21 mouse cellular contexts compared by ENCODE assay signal in genomic region chr16:38009041-38009825, GRCm38 (mm10).
DNase-seq lines count a peak whose midpoint lies in the region; ATAC-seq and TF ChIP-seq lines count a peak whose summit lies in the region.
"Had no signal": no experiment of that assay in that cellular context is flagged by ENCODE, and none has a peak within 500 bp of the region (broad histone marks: within the 10 kb centered on the region; RNA-seq: fewer than 3 reads in every experiment).

No protein-coding gene starts in this region.

- no peaks in the 10 kb centered on the region for H3K9me3 ChIP-seq in stomach, postnatal 0 days (ENCODE audit: control insufficient read depth, low read length)
- H3K9me3 ChIP-seq: embryonic facial prominence, embryonic 15.5 days; hindbrain, embryonic 15.5 days; intestine, embryonic 15.5 days; liver, embryonic 12.5 days had no signal

- no peak overlapping the region for H3K4me2 ChIP-seq in stomach, postnatal 0 days (replicated peaks; ENCODE audit: low read depth)
- H3K4me2 ChIP-seq: embryonic facial prominence, embryonic 15.5 days; hindbrain, embryonic 15.5 days; intestine, embryonic 15.5 days; liver, embryonic 12.5 days; midbrain, embryonic 11.5 days had no signal

- no peaks in the 10 kb centered on the region for H3K36me3 ChIP-seq in stomach, postnatal 0 days (ENCODE audit: control insufficient read depth, insufficient read depth, low read length)
- H3K36me3 ChIP-seq: embryonic facial prominence, embryonic 15.5 days; hindbrain, embryonic 15.5 days; intestine, embryonic 15.5 days; liver, embryonic 12.5 days had no signal

- TF ChIP-seq EP300 in stomach, postnatal 0 days (optimal IDR thresholded peaks at IDR 0.05) = no peak

- intact Hi-C loops in left cerebral cortex, postnatal 4 days (cut with DNase I) = no loop called here
- intact Hi-C loops in left cerebral cortex, postnatal 25 days (cut with DNase I) = no loop called here

- H3K9ac ChIP-seq in stomach, postnatal 0 days (ENCODE audit: low read length) = no peak overlapping the region
- H3K9ac ChIP-seq: embryonic facial prominence, embryonic 15.5 days; hindbrain, embryonic 15.5 days; intestine, embryonic 15.5 days; liver, embryonic 12.5 days had no signal

- no peaks in the 10 kb centered on the region for H3K4me1 ChIP-seq in stomach, postnatal 0 days (replicated peaks; ENCODE audit: control insufficient read depth, insufficient read depth)
- H3K4me1 ChIP-seq: embryonic facial prominence, embryonic 15.5 days; hindbrain, embryonic 15.5 days; intestine, embryonic 15.5 days; liver, embryonic 12.5 days had no signal

- no peak for ATAC-seq in stomach, postnatal 0 days (ENCODE audit: low FRiP score, low TSS enrichment)
- ATAC-seq: activated CD4-positive, CD25-positive, alpha-beta regulatory T cell, adult 4 months; forebrain, embryonic 14.5 days; intestine, embryonic 15.5 days; liver, embryonic 12.5 days had no signal

- no peaks in the 10 kb centered on the region for H3K27me3 ChIP-seq in stomach, postnatal 0 days (ENCODE audit: control insufficient read depth, insufficient read depth, low read length)
- H3K27me3 ChIP-seq: embryonic facial prominence, embryonic 15.5 days; hindbrain, embryonic 15.5 days; intestine, embryonic 15.5 days; liver, embryonic 12.5 days had no signal

- no peak for TF ChIP-seq CTCF in stomach, postnatal 0 days (IDR thresholded peaks at IDR 0.05; ENCODE audit: low read depth)

- H3K27ac ChIP-seq in stomach, postnatal 0 days (replicated peaks) = no peak overlapping the region
- H3K27ac ChIP-seq: embryonic facial prominence, embryonic 15.5 days; gastrocnemius, adult 2 months; hindbrain, embryonic 15.5 days; intestine, embryonic 15.5 days; liver, embryonic 12.5 days had no signal

- DNase-seq in cerebellum, postnatal 10 days = peak; percentile 71 to 72
- DNase-seq in cerebellum, adult 11-12 months = no peak
- DNase-seq in left cerebral cortex, postnatal 4 days = peak; percentile 29
- no peak for DNase-seq in left cerebral cortex, postnatal 25 days (ENCODE audit: low spot score in 2 of 2)
- DNase-seq in cerebellum, postnatal 14 days = peak; percentile 51 to 60
- DNase-seq in stomach, postnatal 0 days (ENCODE audit: low spot score) = peak; percentile 10
- no peak for DNase-seq in embryo, embryonic 11 days
- DNase-seq: adrenal gland, postnatal 14 days; gastrocnemius, adult 2 months; kidney, adult 9 months; kidney, postnatal 14 days; lung, adult 18-20 months; lung, postnatal 10 days; thymus, postnatal 14 days had no signal

- H3K4me3 ChIP-seq in stomach, postnatal 0 days (ENCODE audit: low read depth, low read length) = no peak overlapping the region
- H3K4me3 ChIP-seq: embryonic facial prominence, embryonic 15.5 days; gastrocnemius, adult 2 months; hindbrain, embryonic 15.5 days; intestine, embryonic 15.5 days; liver, embryonic 12.5 days had no signal

- WGBS in stomach, postnatal 0 days = 72% methylated on average over 14 of the region's 14 CpGs

Comparison
In these comparisons a context has a peak if more than half of its experiments do, and no peak if none do; other contexts are left out.
1. DNase-seq: peak in cerebellum, postnatal 10 days (2 of 2), left cerebral cortex, postnatal 4 days (single experiment), cerebellum, postnatal 14 days (2 of 2) and stomach, postnatal 0 days (single experiment); none in cerebellum, adult 11-12 months (single experiment), left cerebral cortex, postnatal 25 days (0 of 2) and embryo, embryonic 11 days (single experiment).